Mouse (Mus musculus) midbrain, embryonic 14.5 days (tissue): ENCODE results near the gene Dscam. TPM values are rescaled to one million over a fixed set of nuclear protein-coding genes. Genes with fewer than 3 reads are reported as not detected.

Experiments used
- ATAC-seq: fragments of 200-750 bp; cut with Nextera tagmentation; 2 replicates; pipeline ENCODE4 v1.8.0; 2017; ENCODE audit warnings: moderate number of reproducible peaks, moderate library complexity; ENCODE audit not compliant: low FRiP score, low TSS enrichment
- DNase-seq: peaks from one replicate; pipeline ENCODE4 v3.0.0-alpha.2; 2015
- H3K27ac ChIP-seq: fragments of 300-500 bp; sonication (generic); replicated peaks from 2 replicates; pipeline ENCODE4 v1.5.1; 2014; ENCODE audit warnings: mild to moderate bottlenecking, low read depth, low read length, moderate library complexity
- H3K27me3 ChIP-seq: fragments of 300-500 bp; sonication (generic); 2 replicates; pipeline ENCODE4 v1.6.1; 2014; ENCODE audit warnings: low read length, control low read depth, mixed read lengths; ENCODE audit not compliant: control insufficient read depth, insufficient read depth
- H3K36me3 ChIP-seq: fragments of 300-500 bp; sonication (generic); 2 replicates; pipeline ENCODE4 v1.6.1; 2014; ENCODE audit warnings: low read length, control low read depth; ENCODE audit not compliant: control insufficient read depth, insufficient read depth
- H3K4me1 ChIP-seq: fragments of 300-500 bp; sonication (generic); 2 replicates; pipeline ENCODE4 v1.6.1; 2014; ENCODE audit warnings: mild to moderate bottlenecking, antibody characterized with exemption, low read length, control low read depth; ENCODE audit not compliant: control insufficient read depth, insufficient read depth
- H3K4me2 ChIP-seq: fragments of 300-500 bp; sonication (generic); 2 replicates; pipeline ENCODE4 v1.6.1; 2014; ENCODE audit warnings: mild to moderate bottlenecking, low read length, moderate library complexity
- H3K4me3 ChIP-seq: fragments of 300-500 bp; sonication (generic); replicated peaks from 2 replicates; pipeline ENCODE4 v1.5.1; 2014; ENCODE audit warnings: low read depth, low read length
- H3K9ac ChIP-seq: fragments of 300-500 bp; sonication (generic); replicated peaks from 2 replicates; pipeline ENCODE4 v1.6.1; 2014; ENCODE audit warnings: mild to moderate bottlenecking, low read length, moderate library complexity
- H3K9me3 ChIP-seq: fragments of 300-500 bp; sonication (generic); 2 replicates; pipeline ENCODE4 v1.6.1; 2016; ENCODE audit warnings: low read length, control low read depth, mixed read lengths; ENCODE audit not compliant: control insufficient read depth
- WGBS: fragments of 180-500 bp; shearing (Covaris S2); extraction: QIAGEN DNeasy Blood & Tissue Kit; methylation state at CpG from one replicate; pipeline ENCODE4 v1.1.7; 2014; 5-methylcytosine and 5-hydroxymethylcytosine counted together
- polyA plus RNA-seq: library from polyadenylated mRNA; unstranded; fragments of >200 nt; fragmentation: Nextera tagmentation; extraction: Ambion mirVana; gene quantifications from 2 replicates; pipeline ENCODE4 v1.2.1, GENCODE M21; 2014

Dscam gene
- polyA plus RNA-seq, 1 experiment from 2014 or later: 24.7 TPM

DNA sequence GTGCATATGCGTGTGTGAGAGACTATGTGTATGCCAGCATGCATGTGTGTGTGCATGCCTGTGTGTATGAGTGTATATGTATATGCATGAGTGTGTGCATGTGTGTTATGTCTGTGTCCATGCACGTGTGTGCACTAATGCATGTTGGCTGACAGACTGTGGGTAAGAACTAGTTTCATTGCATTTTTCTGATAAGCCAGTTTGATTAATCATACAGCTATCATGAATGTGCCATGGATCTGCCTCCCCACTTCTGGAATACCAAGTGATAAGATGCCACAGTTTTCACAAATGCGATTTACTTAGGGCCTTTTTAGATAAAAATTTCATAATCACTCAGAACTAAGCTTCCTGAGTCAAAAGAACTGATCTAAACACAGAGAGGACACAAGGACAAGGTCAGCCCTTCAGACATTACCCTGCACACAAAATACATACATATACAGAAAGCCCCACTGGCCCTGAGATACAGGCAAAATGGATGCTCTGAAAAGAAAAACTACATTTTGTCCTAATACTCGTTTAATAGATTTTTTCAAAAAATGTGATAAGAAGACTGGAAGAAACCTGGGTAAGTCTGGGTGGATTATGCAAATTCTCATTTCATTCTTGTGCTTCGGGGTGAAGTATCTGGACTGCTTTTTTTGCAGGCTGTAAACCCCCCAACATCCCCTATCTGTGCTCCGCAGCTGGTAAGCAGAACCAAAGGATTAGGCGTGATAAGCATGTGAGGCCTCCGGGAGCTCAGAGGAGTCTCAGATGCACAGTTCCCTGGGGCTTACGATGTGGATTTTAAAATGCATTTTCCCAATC, 164.3 kb downstream of the Dscam start:
- ATAC-seq (peak; percentile 83; the same call in 1 of the 2 replicates), DNase-seq (peak; percentile 87)
- Histone ChIP-seq H3K27ac (peak overlapping the region; percentile 78), H3K4me2 (no peak overlapping the region), H3K36me3 (no peaks in the 10 kb centered on the region), H3K4me1 (peaks cover 70% of the 10 kb centered on the region), H3K9ac (no peak overlapping the region), H3K4me3 (no peak overlapping the region), H3K9me3 (no peaks in the 10 kb centered on the region), H3K27me3 (no peaks in the 10 kb centered on the region)
- WGBS: 31% methylated on average over 9 of the region's 9 CpGs

DNA sequence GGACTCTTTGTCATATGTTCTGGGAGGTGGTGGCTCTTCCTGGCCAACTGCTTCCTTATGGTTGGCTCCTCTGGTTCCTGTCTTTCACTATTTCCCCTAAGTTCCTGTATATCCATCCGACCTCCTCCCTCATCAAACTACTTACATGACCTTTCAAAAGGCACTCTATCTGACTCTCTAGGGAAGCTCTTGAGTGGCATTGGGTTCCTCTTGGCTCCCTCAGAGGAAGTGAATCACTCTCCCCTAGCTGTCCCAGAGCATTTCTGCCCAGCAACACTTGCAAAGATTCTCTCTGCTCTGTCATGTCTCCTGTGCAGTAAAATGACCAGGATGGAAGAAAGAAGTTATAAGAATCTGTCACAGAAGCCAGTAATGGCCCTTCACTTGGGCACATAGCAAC, 166.6 kb downstream of the Dscam start:
- no peak overlapping the region for H3K9ac ChIP-seq
- ATAC-seq: no peak
- WGBS: 78% methylated on average over 1 of the region's 1 CpGs
- DNase-seq: no peak
- peaks cover 69% of the 10 kb centered on the region for H3K4me1 ChIP-seq
- peak overlapping the region; percentile 84 for H3K27ac ChIP-seq
- no peaks in the 10 kb centered on the region for H3K27me3 ChIP-seq
- H3K4me2 ChIP-seq: no peak overlapping the region
- H3K9me3 ChIP-seq: no peaks in the 10 kb centered on the region
- H3K36me3 ChIP-seq: no peaks in the 10 kb centered on the region
- H3K4me3 ChIP-seq: no peak overlapping the region

DNA sequence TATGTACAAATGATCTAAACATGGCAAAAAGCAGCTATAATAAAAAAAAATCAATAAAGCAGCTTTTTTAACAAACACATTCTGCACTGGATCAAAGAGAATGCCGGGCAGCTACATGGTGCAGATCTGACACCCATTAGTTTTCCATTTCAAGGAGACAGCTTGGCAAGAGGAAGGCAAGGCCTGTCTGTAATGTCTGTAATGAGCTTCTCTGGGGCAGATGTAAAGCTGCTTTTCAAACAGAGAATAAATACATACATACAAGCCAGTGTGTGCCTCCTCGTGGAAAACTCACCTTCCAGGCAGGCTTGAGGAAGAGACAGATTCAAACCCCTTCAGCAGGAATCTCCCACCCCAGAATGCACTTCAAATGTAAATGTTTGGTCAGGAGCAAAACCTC, 167.7 kb downstream of the Dscam start:
- 0 out of 2 replicates have a peak overlapping the region, but pooled peaks have one; percentile 3 for H3K9ac ChIP-seq
- peak; percentile 62 for ATAC-seq

DNA sequence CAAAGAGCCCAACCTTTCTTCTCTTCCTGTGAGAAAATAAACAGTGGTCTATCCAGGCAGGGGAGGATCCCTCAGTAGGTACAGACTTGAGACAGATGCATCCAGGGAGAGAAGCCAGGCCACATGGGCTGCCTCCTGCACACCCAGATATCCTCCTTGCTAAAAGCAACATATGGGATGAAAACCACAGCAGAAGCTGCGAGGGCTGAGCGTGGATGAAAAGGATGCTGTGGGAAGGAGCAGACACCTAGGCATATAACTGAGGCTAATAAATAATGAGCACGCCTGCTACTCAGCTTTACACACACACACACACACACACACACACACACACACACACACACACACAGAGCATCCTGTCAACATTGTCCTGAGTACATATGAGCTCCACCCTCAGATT, 168.4 kb downstream of the Dscam start:
- Histone ChIP-seq H3K4me1 (peaks cover 51% of the 10 kb centered on the region), H3K27me3 (no peaks in the 10 kb centered on the region), H3K9me3 (no peaks in the 10 kb centered on the region), H3K4me2 (no peak overlapping the region), H3K9ac (peak overlapping the region; percentile 27; the same call in 1 of the 2 replicates), H3K27ac (peak overlapping the region; percentile 89), H3K36me3 (no peaks in the 10 kb centered on the region), H3K4me3 (no peak overlapping the region)
- 45% methylated on average over 3 of the region's 3 CpGs for WGBS
- no peak for ATAC-seq
- DNase-seq: no peak

More for the DNA sequence above, 167.7 kb downstream of the Dscam start:
- no peak overlapping the region for H3K4me3 ChIP-seq
- WGBS: 26% methylated on average over 2 of the region's 2 CpGs
- no peaks in the 10 kb centered on the region for H3K9me3 ChIP-seq
- H3K27ac ChIP-seq: peak overlapping the region; percentile 84
- no peak overlapping the region for H3K4me2 ChIP-seq
- no peaks in the 10 kb centered on the region for H3K27me3 ChIP-seq
- DNase-seq: peak; percentile 65
- peaks cover 58% of the 10 kb centered on the region for H3K4me1 ChIP-seq
- no peaks in the 10 kb centered on the region for H3K36me3 ChIP-seq

DNA sequence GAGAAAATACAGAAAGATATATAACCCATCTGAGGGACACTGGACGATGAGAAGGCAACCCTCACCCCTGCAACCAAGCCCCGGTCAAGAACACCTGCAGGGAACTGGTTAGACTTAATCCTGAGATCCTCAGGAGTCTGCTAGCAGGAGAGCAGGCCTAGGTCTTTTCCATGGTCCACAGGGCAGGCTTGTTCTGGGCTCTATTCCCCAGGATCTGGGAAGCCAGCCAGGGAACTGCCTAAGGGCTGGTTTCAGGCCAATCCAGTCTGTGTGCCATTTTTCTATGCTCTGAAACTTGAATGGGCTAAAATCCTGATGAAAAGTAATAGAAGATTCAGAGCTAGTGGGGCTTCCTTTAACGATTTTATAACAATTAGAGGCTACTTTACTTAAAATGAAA, 173.7 kb downstream of the Dscam start:
- DNase-seq (peak; percentile 74), ATAC-seq (no peak)
- Histone ChIP-seq H3K27me3 (no peaks in the 10 kb centered on the region), H3K9me3 (no peaks in the 10 kb centered on the region), H3K36me3 (no peaks in the 10 kb centered on the region), H3K27ac (no peak overlapping the region), H3K9ac (no peak overlapping the region), H3K4me3 (no peak overlapping the region), H3K4me2 (no peak overlapping the region), H3K4me1 (peaks cover 16% of the 10 kb centered on the region)
- 45% methylated on average over 3 of the region's 3 CpGs for WGBS

DNA sequence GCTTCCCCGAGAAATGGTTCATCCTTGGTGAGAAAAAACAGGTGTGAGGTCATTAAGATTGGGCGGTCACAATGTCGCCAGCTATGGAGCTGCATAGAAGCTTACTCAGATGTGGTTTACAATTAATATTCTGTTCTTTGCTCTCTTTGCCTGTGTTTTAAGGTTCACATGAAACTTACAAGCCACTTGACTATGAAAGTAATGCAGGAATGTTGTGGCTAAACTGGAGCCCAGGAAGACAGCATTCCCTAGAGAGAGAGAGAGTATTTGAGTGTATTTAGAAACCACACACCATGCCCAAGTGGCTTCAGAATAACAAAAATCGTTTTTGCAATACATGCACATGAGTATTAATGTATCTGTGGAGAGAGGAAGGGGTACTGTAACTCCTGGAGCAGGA, 174.7 kb downstream of the Dscam start:
- ATAC-seq (no peak), DNase-seq (no peak)
- Histone ChIP-seq H3K27me3 (no peaks in the 10 kb centered on the region), H3K9me3 (no peaks in the 10 kb centered on the region), H3K4me2 (no peak overlapping the region), H3K36me3 (no peaks in the 10 kb centered on the region), H3K9ac (no peak overlapping the region), H3K4me1 (peaks cover 6% of the 10 kb centered on the region; the same call in 1 of the 2 replicates), H3K27ac (no peak overlapping the region), H3K4me3 (no peak overlapping the region)
- WGBS: 81% methylated on average over 4 of the region's 4 CpGs

DNA sequence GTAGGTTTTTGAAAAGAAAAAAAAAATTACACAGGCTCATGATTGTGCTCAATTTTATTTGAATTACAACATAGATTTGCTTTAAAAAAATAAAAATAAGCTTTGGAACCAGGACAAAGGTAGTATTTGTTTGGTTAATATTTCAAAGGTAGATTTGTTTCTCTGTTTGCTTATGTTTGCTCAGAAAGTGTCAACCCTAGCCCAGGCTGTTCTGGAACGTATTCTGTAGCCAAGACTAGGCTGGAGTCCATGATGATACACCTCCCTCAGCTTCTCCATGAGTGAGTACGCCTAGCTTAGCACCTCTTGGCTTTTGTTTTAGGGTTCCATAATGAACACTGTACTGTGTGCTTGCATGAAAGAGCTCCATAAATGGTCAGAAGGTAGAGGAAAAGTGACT, 183.2 kb downstream of the Dscam start:
- H3K4me2 ChIP-seq: no peak overlapping the region
- no peaks in the 10 kb centered on the region for H3K4me1 ChIP-seq
- no peak overlapping the region for H3K9ac ChIP-seq
- no peak overlapping the region for H3K27ac ChIP-seq
- ATAC-seq (no peak), DNase-seq (no peak)
- no peaks in the 10 kb centered on the region for H3K36me3 ChIP-seq
- no peak overlapping the region for H3K4me3 ChIP-seq
- no peaks in the 10 kb centered on the region for H3K27me3 ChIP-seq
- WGBS: 81% methylated on average over 2 of the region's 2 CpGs
- no peaks in the 10 kb centered on the region for H3K9me3 ChIP-seq

DNA sequence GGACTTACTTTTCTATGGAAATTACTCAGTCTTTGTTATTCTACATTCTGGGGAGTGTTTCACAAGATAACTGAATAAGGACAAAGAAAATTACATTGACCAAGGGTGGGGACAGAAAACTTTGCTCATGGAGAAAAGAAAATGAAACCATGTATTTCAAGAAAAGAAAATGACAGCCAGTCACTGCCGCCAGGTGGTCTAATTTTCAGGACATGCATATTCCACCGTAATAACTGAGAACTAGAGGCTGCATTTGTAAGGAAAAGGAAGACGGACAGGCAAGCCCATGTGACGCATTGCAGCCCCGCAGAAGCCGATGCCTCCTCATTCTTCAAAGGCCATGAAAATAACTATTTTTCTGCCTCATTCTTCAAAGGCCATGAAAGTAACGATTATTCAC, 197.3 kb downstream of the Dscam start:
- H3K36me3 ChIP-seq: no peaks in the 10 kb centered on the region
- peak overlapping the region; percentile 62 for H3K27ac ChIP-seq
- no peak overlapping the region for H3K4me3 ChIP-seq
- H3K9me3 ChIP-seq: no peaks in the 10 kb centered on the region
- WGBS: 24% methylated on average over 7 of the region's 7 CpGs
- H3K27me3 ChIP-seq: no peaks in the 10 kb centered on the region
- peak overlapping the region; percentile 8; the same call in 1 of the 2 replicates for H3K4me2 ChIP-seq
- no peak for ATAC-seq
- DNase-seq: peak; percentile 55
- H3K9ac ChIP-seq: no peak overlapping the region
- peaks cover 41% of the 10 kb centered on the region for H3K4me1 ChIP-seq

DNA sequence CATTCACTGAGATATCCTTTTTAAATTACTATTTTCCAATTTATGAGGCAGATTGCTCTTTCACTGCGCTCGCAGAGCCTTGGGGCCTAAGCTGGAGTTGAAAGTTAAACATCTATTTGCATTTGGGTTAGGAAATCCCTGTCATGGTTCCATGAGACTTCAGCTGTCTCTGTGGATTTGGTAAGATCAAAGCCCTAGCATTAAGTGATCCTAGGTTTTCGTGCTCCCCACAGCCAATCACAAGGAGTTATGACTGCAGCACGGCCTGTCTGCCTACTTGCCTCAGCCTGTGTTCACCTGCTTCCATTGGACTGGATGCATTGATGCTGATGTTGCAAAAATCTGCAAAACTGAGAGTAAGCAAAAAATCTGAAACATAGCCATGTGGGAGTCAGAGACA, 198.8 kb downstream of the Dscam start:
- Histone ChIP-seq H3K27ac (peak overlapping the region; percentile 71), H3K9me3 (no peaks in the 10 kb centered on the region), H3K4me3 (no peak overlapping the region), H3K36me3 (no peaks in the 10 kb centered on the region), H3K27me3 (no peaks in the 10 kb centered on the region), H3K4me1 (peaks cover 41% of the 10 kb centered on the region), H3K9ac (no peak overlapping the region), H3K4me2 (no peak overlapping the region)
- WGBS: 26% methylated on average over 4 of the region's 4 CpGs
- DNase-seq (peak; percentile 77), ATAC-seq (peak; percentile 63; the same call in 1 of the 2 replicates)
